Mouse (Mus musculus) liver, embryonic 11.5 days (tissue): ENCODE measurements around the gene Rhox2b. TPM values are rescaled to one million over a fixed set of nuclear protein-coding genes. Genes with fewer than 3 reads are reported as not detected.
"Not testable (repeated sequence)": the region's sequence is repeated elsewhere in the genome, so short reads cannot be mapped to it uniquely, and the experiment has no call there.

ENCODE experiments used
- ATAC-seq: fragments of 200-750 bp; cut with Nextera tagmentation; replicated peaks from 2 replicates; pipeline ENCODE4 v1.8.0; 2017; ENCODE audit warnings: moderate number of reproducible peaks, mild to moderate bottlenecking, moderate TSS enrichment, moderate library complexity; ENCODE audit not compliant: low FRiP score
- DNase-seq: peaks from one replicate; pipeline ENCODE4 v3.0.0-alpha.2; 2017; ENCODE audit warnings: low spot score
- H3K27ac ChIP-seq: fragments of 300-500 bp; sonication (generic); 2 replicates; pipeline ENCODE4 v1.5.1; 2014; ENCODE audit warnings: mild to moderate bottlenecking, low read depth, low read length, control low read depth
- H3K27me3 ChIP-seq: fragments of 300-500 bp; sonication (generic); replicated peaks from 2 replicates; pipeline ENCODE4 v1.6.1; 2014; ENCODE audit warnings: low read length, mixed read lengths; ENCODE audit not compliant: control insufficient read depth, insufficient read depth
- H3K36me3 ChIP-seq: fragments of 300-500 bp; sonication (generic); 2 replicates; pipeline ENCODE4 v1.6.1; 2014; ENCODE audit warnings: mild to moderate bottlenecking, low read length, moderate library complexity, mixed read lengths; ENCODE audit not compliant: control insufficient read depth, insufficient read depth
- H3K4me1 ChIP-seq: fragments of 300-500 bp; sonication (generic); replicated peaks from 2 replicates; pipeline ENCODE4 v1.6.1; 2014; ENCODE audit warnings: low read length, mixed read lengths; ENCODE audit not compliant: control insufficient read depth, insufficient read depth
- H3K4me2 ChIP-seq: fragments of 300-500 bp; sonication (generic); 2 replicates; pipeline ENCODE4 v1.6.1; 2014; ENCODE audit warnings: mild to moderate bottlenecking, control low read depth, moderate library complexity
- H3K4me3 ChIP-seq: fragments of 300-500 bp; sonication (generic); 2 replicates; pipeline ENCODE4 v1.5.1; 2014; ENCODE audit warnings: low read depth, low read length, control low read depth
- H3K9ac ChIP-seq: fragments of 300-500 bp; sonication (generic); 2 replicates; pipeline ENCODE4 v1.6.1; 2014; ENCODE audit warnings: low read depth, low read length, control low read depth
- H3K9me3 ChIP-seq: fragments of 300-500 bp; sonication (generic); 2 replicates; pipeline ENCODE4 v1.6.1; 2016; ENCODE audit warnings: low read length, inconsistent platforms, mixed read lengths; ENCODE audit not compliant: control insufficient read depth
- WGBS: fragments of 180-500 bp; shearing (Covaris S2); extraction: QIAGEN DNeasy Blood & Tissue Kit; methylation state at CpG from one replicate; pipeline ENCODE4 v1.1.7; 2014; 5-methylcytosine and 5-hydroxymethylcytosine counted together
- polyA plus RNA-seq: library from polyadenylated mRNA; unstranded; fragments of >200 nt; fragmentation: Nextera tagmentation; extraction: Ambion mirVana; gene quantifications from 2 replicates; pipeline ENCODE4 v1.2.1, GENCODE M21; 2014

Rhox2b gene
- polyA plus RNA-seq, result not detected in 2 replicates

- WGBS, result no CpG with 5 or more reads among the region's 9 CpGs
- not testable (repeated sequence) for DNase-seq, H3K27ac ChIP-seq, ATAC-seq, H3K9ac ChIP-seq, H3K4me2 ChIP-seq, H3K4me3 ChIP-seq, H3K27me3 ChIP-seq, H3K4me1 ChIP-seq, H3K9me3 ChIP-seq, H3K36me3 ChIP-seq
Observed at GRCm38 (mm10) chrX:37411767-37412166, at the start of gene Rhox2b. Gene Rhox2b, plus strand, starts transcription at chrX:37412067.

GRCm38 (mm10) chrX:37379728-37380127 lies 32.1 kb upstream of the Rhox2b start, which contains the start of gene Rhox3a2:
Gene Rhox3a2, plus strand, starts transcription at chrX:37380028.
- WGBS, result no CpG with 5 or more reads among the region's 1 CpGs
- not testable (repeated sequence) for H3K9ac ChIP-seq, H3K9me3 ChIP-seq, H3K4me1 ChIP-seq, H3K4me2 ChIP-seq, H3K4me3 ChIP-seq, DNase-seq, ATAC-seq, H3K27me3 ChIP-seq, H3K27ac ChIP-seq, H3K36me3 ChIP-seq

- not testable (repeated sequence) for H3K36me3 ChIP-seq, H3K4me1 ChIP-seq, H3K4me2 ChIP-seq, ATAC-seq, H3K27ac ChIP-seq, DNase-seq, H3K9me3 ChIP-seq, H3K9ac ChIP-seq, H3K27me3 ChIP-seq, H3K4me3 ChIP-seq
- WGBS, result 95% methylated on average over 8 of the region's 16 CpGs
Observed at GRCm38 (mm10) chrX:37390548-37390947, 21.3 kb upstream of the Rhox2b start, which contains the start of gene Rhox4a2. Gene Rhox4a2, plus strand, starts transcription at chrX:37390848.

GRCm38 (mm10) chrX:37432194-37432593 lies 20.3 kb downstream of the Rhox2b start, which contains the start of gene Rhox4b:
Gene Rhox4b, plus strand, starts transcription at chrX:37432494.
- ATAC-seq, DNase-seq, H3K4me3 ChIP-seq, H3K9me3 ChIP-seq, H3K27ac ChIP-seq, H3K27me3 ChIP-seq, H3K36me3 ChIP-seq, H3K4me1 ChIP-seq, H3K9ac ChIP-seq, H3K4me2 ChIP-seq: not testable (repeated sequence)
- WGBS, result 85% methylated on average over 14 of the region's 15 CpGs

- not testable (repeated sequence) for H3K27me3 ChIP-seq, H3K36me3 ChIP-seq, H3K4me1 ChIP-seq, H3K27ac ChIP-seq, H3K4me3 ChIP-seq, H3K9me3 ChIP-seq, DNase-seq, H3K9ac ChIP-seq, H3K4me2 ChIP-seq, ATAC-seq
- whole genome bisulfite sequencing, result 92% methylated on average over 7 of the region's 10 CpGs
Observed at GRCm38 (mm10) chrX:37453380-37453779, 41.5 kb downstream of the Rhox2b start, which contains the start of gene Rhox2c. Gene Rhox2c, plus strand, starts transcription at chrX:37453680.

DNA sequence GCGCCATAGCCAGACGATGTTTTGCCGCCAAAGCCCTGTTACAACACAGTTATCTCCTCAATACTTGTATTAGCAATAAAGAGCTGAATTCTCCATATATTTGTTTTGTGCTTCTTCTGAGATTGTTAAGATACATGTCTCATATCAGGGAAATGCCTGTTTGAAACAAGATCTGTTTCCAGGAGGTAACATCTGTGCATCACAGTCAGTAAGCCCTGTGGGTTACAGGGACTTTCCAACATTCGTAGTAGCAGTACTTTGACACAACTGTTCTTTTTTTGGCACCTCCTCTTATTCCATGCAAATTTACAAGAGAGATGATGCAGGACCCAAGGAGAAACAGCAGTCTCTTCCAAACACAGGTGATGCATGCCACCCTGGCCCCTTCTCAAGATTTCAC lies 46.4 kb downstream of the Rhox2b start, which contains the start of gene Rhox3c:
TSS of gene Rhox3c (plus strand) at position 301 of the 400 bp plus-strand sequence.
- not testable (repeated sequence) for ATAC-seq, H3K27ac ChIP-seq, DNase-seq, H3K9ac ChIP-seq, H3K4me3 ChIP-seq, H3K36me3 ChIP-seq, H3K27me3 ChIP-seq, H3K4me1 ChIP-seq, H3K9me3 ChIP-seq, H3K4me2 ChIP-seq
- 89% methylated on average over 3 of the region's 4 CpGs for WGBS

Other genes starting within 250 kb of the Rhox2b start
- 0.10 TPM in 1 of 2 replicates, not detected in the other for gene Akap14, start 243.2 kb upstream of the Rhox2b start, polyA plus RNA-seq
- gene Ndufa1, start 220.9 kb upstream of the Rhox2b start, polyA plus RNA-seq, result 321 and 361 TPM in 2 replicates
- gene Rnf113a1, start 220.8 kb upstream of the Rhox2b start, polyA plus RNA-seq, result 8.9 and 9.4 TPM in 2 replicates
- gene Gm9, start 201.0 kb upstream of the Rhox2b start, polyA plus RNA-seq, result not detected in 2 replicates
- gene Rhox1, start 189.8 kb upstream of the Rhox2b start, polyA plus RNA-seq, result not detected in 2 replicates
- not detected in 2 replicates for gene Rhox2a, start 167.1 kb upstream of the Rhox2b start, polyA plus RNA-seq
- not detected in 2 replicates for gene Rhox3a, start 162.1 kb upstream of the Rhox2b start, polyA plus RNA-seq
- not detected in 2 replicates for gene Rhox4a, start 146.7 kb upstream of the Rhox2b start, polyA plus RNA-seq
- not detected in 2 replicates for gene Rhox3a2, start 32.0 kb upstream of the Rhox2b start, polyA plus RNA-seq
- not detected in 2 replicates for gene Rhox4a2, start 21.2 kb upstream of the Rhox2b start, polyA plus RNA-seq
- 0.08 TPM in 1 of 2 replicates, not detected in the other for gene Rhox4b, start 20.4 kb downstream of the Rhox2b start, polyA plus RNA-seq
- gene Rhox2c, start 41.6 kb downstream of the Rhox2b start, polyA plus RNA-seq, result 0.38 TPM in 1 of 2 replicates, not detected in the other
- gene Rhox3c, start 46.5 kb downstream of the Rhox2b start, polyA plus RNA-seq, result not detected in 2 replicates
- not detected in 2 replicates for gene Rhox4c, start 68.3 kb downstream of the Rhox2b start, polyA plus RNA-seq
- not detected in 2 replicates for gene Rhox2d, start 81.4 kb downstream of the Rhox2b start, polyA plus RNA-seq
- not detected in 2 replicates for gene Rhox4d, start 102.3 kb downstream of the Rhox2b start, polyA plus RNA-seq
- not detected in 2 replicates for gene Rhox2e, start 118.4 kb downstream of the Rhox2b start, polyA plus RNA-seq
- not detected in 2 replicates for gene Rhox3e, start 130.0 kb downstream of the Rhox2b start, polyA plus RNA-seq
- not detected in 2 replicates for gene Rhox4e, start 145.3 kb downstream of the Rhox2b start, polyA plus RNA-seq
- not detected in 2 replicates for gene Rhox2f, start 159.3 kb downstream of the Rhox2b start, polyA plus RNA-seq
- gene Rhox3f, start 168.9 kb downstream of the Rhox2b start, polyA plus RNA-seq, result not detected in 2 replicates
- not detected in 2 replicates for gene Rhox4f, start 195.6 kb downstream of the Rhox2b start, polyA plus RNA-seq
- not detected in 2 replicates for gene Rhox3g, start 216.5 kb downstream of the Rhox2b start, polyA plus RNA-seq
- gene Rhox2g, start 231.4 kb downstream of the Rhox2b start, polyA plus RNA-seq, result not detected in 2 replicates
- gene Rhox4g, start 239.3 kb downstream of the Rhox2b start, polyA plus RNA-seq, result not detected in 2 replicates